16 mouse cellular contexts compared by ENCODE assay signal in the genomic region with DNA sequence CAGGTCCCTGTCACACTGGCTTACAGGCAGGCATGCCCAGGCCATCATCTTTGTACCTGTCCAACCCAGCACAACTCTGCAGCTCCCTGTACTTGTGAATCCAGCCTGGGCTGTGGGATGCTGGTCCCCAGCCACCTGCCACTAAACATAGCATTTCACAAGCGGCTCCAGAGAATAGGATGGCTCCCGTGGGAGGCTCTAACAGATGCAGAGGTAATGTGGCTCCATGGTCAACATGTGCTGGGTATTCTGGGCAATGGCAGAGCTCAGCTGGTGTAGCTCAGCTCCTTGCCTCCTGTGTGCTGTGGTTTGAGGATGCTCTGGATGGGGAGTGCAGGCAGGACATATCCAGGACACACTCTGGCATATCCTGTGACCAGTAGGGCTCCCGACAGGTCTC. TPM values are rescaled to one million over a fixed set of nuclear protein-coding genes. Genes with fewer than 3 reads are reported as not detected.
"Had no signal": no experiment of that assay in that cellular context is flagged by ENCODE, and none has a peak within 500 bp of the region (broad histone marks: within the 10 kb centered on the region; RNA-seq: fewer than 3 reads in every experiment).

No protein-coding gene starts in this region.

- H3K4me1 ChIP-seq: liver, embryonic 13.5 days; lung, embryonic 15.5 days had no signal

- H3K9ac ChIP-seq: limb, embryonic 12.5 days; liver, embryonic 13.5 days; liver, postnatal 0 days; lung, embryonic 15.5 days; midbrain, embryonic 12.5 days had no signal

- H3K27ac ChIP-seq: kidney, postnatal 0 days; layer of hippocampus, adult 2 months; limb, embryonic 12.5 days; liver, embryonic 13.5 days; lung, embryonic 15.5 days; macrophage; midbrain, embryonic 12.5 days had no signal

- H3K27me3 ChIP-seq: liver, embryonic 13.5 days; lung, embryonic 15.5 days; midbrain, embryonic 12.5 days had no signal

- H3K36me3 ChIP-seq: limb, embryonic 12.5 days; liver, embryonic 13.5 days; lung, embryonic 15.5 days; midbrain, embryonic 12.5 days had no signal

- H3K4me3 ChIP-seq: layer of hippocampus, adult 2 months; limb, embryonic 12.5 days; liver, embryonic 13.5 days; lung, embryonic 15.5 days; megakaryocyte, embryonic 14.5 days; midbrain, embryonic 12.5 days had no signal

- H3K9me3 ChIP-seq: limb, embryonic 12.5 days; liver, embryonic 13.5 days; lung, embryonic 15.5 days; midbrain, embryonic 12.5 days had no signal

- DNase-seq: kidney, adult 8-10 months; kidney, postnatal 4 days; liver; liver, embryonic 13.5 days; liver, postnatal 0 days; lung, postnatal 14 days; spleen, adult 18-20 months had no signal

- H3K4me2 ChIP-seq: limb, embryonic 12.5 days; liver, embryonic 13.5 days; lung, embryonic 15.5 days; midbrain, embryonic 12.5 days had no signal

- ATAC-seq: intestine, postnatal 0 days had no signal

RNA-seq across cellular contexts. Expression of a gene that starts 39.0 kb away (rescaled TPM):
- polyA plus RNA-seq: limb, embryonic 12.5 days; lung, embryonic 15.5 days; stomach, embryonic 14.5 days had no signal
